Mouse (Mus musculus): ENCODE measurements around the gene Slit2. TPM values are rescaled to one million over a fixed set of nuclear protein-coding genes. Genes with fewer than 3 reads are reported as not detected.

The Slit2 gene
- polyA plus RNA-seq, 1 experiment = 328 TPM

DNA sequence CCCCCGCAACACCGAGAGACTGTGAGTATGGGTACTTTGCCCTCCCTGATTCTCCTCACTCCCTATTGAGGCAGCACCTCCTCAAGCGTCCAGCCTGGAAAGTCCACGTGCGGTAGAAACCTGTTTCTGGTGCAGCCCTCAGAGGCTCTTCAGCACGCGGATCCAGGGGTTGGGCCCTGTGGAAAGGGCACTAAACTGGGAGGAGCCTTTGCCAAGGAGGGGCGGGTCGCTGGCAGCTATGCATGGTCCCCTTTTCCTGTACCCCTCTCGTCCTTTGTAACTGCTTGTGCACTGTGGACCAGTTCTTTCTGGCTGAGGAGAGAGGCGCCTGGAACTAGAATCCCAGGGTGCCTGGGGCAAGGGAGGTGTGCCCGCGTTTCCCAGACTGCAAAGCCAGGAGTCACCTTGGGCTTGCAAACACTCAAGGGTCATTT, 2.3 kb downstream of the Slit2 start:
- Histone ChIP-seq H3K27ac (ENCODE audit: insufficient read depth, low read length) (no peak overlapping the region), H3K4me1 (ENCODE audit: control insufficient read depth, insufficient read depth, low read length) (no peaks in the 10 kb centered on the region), H3K4me3 (ENCODE audit: insufficient read depth, low read length) (peak overlapping the region; percentile 74)
- peak; percentile 34; the same call in 1 of the 2 replicates for TF ChIP-seq POLR2A (IDR thresholded peaks at IDR 0.05; ENCODE audit: low read depth, low read length)
- no peak for TF ChIP-seq CTCF (IDR thresholded peaks at IDR 0.05; ENCODE audit: borderline replicate concordance, insufficient read depth, low read length)

DNA sequence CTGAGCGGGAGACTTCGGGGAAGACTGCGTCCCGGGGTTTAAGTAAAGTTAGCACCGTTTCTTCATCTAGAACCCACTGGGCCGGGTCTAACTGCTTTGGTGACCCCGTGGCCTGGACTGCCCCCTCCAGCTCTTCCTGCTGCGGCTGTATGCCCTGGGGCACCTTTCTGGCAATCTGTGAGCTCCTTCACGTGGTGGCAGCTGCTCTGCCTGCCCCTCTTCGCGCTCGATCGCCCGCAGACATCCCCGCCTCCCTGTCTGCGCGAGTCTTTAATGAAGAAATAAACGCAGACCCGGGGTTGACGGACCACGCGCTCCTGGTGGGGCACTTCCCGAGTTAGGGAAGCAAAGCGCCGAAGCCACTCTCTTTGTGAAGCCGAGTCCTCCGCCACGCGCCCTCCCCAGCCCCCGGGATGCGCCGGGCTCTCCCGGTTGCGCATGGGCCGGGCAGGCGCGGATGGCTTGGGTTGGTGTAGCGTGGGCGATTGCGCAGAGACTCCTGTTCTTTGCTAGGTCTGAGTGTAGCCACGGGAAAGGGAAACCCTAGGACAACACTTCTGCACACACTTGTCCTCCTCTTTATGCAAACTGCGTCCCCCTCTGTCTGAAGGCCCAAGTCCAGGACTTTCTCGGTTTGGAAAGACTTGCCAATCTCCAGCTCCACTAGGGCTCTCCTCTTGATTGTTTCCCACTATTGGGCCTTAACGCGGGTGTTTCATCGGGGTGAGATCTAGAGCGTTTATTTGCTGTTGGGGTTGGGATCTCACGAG, 3.1 kb downstream of the Slit2 start:
- H3K27ac ChIP-seq (ENCODE audit: insufficient read depth, low read length) = no peak overlapping the region
- no peaks in the 10 kb centered on the region for H3K4me1 ChIP-seq (ENCODE audit: control insufficient read depth, insufficient read depth, low read length)
- no peak for TF ChIP-seq CTCF (IDR thresholded peaks at IDR 0.05; ENCODE audit: borderline replicate concordance, insufficient read depth, low read length)
- TF ChIP-seq POLR2A (IDR thresholded peaks at IDR 0.05; ENCODE audit: low read depth, low read length) = no peak
- H3K4me3 ChIP-seq (ENCODE audit: insufficient read depth, low read length) = peak overlapping the region; percentile 74

DNA sequence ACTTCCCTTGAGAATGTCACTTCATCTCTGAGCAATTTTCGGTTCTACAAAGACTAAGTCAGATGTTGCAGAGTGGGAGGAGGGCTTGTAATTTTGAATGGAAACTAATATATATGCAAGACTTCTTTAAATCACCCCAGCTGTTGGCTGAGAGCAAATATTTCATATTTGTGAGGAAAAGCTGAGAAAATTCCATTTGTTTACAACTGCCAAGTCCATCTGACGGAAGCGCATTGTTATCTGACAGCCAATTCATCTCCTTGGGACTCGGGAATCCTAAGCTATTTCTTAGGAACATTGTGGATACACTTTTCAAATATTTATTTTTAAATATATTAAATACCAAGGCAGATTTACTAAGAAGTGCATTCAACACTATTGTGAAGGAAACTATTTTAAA, 8.0 kb downstream of the Slit2 start:
- no peak for TF ChIP-seq CTCF (IDR thresholded peaks at IDR 0.05; ENCODE audit: borderline replicate concordance, insufficient read depth, low read length)
- TF ChIP-seq POLR2A (IDR thresholded peaks at IDR 0.05; ENCODE audit: low read depth, low read length) = no peak
- H3K27ac ChIP-seq (ENCODE audit: insufficient read depth, low read length) = no peak overlapping the region

DNA sequence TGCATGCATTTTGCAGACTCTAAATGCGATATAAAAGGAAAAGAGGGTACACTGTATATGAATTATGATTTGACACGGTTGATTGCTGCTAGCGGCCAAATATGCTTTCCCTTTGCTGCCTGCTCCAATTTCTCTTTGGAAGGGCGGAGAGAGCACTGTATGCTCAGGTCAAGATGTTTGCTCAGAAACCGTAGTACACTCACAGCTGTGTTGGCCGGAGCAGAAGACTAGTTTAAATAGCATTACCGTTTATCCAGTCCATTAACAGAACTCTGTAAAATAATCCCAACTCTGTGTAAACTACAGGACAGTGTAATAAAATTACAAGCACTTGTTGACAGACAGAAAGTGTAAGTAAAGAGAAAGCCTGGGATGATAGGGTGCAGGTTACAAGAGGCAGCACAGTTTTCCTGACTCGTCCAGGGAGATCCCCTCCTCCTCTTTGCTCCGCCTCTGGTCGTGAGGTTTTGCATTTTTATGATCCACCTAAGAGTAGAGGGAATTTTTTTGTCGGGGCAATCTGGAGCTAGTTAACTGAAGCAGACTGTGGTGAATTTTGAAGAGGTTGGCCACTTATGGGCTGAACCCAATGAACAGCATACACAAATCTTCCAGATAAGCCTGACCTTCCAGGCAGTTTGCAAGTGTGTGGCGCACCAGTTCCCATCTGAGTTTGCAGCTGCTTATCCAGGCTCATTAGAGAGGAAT, 20.9 kb downstream of the Slit2 start:
- peaks cover 4% of the 10 kb centered on the region; the same call in 1 of the 2 replicates for H3K4me1 ChIP-seq (ENCODE audit: control insufficient read depth, insufficient read depth, low read length)
- H3K4me3 ChIP-seq (ENCODE audit: insufficient read depth, low read length) = no peak overlapping the region
- peak overlapping the region; percentile 64 for H3K27ac ChIP-seq (ENCODE audit: insufficient read depth, low read length)
- TF ChIP-seq POLR2A (IDR thresholded peaks at IDR 0.05; ENCODE audit: low read depth, low read length) (no peak), CTCF (IDR thresholded peaks at IDR 0.05; ENCODE audit: borderline replicate concordance, insufficient read depth, low read length) (no peak)

More for the DNA sequence above, 8.0 kb downstream of the Slit2 start:
- no peak overlapping the region for H3K4me3 ChIP-seq (ENCODE audit: insufficient read depth, low read length)
- no peaks in the 10 kb centered on the region for H3K4me1 ChIP-seq (ENCODE audit: control insufficient read depth, insufficient read depth, low read length)

DNA sequence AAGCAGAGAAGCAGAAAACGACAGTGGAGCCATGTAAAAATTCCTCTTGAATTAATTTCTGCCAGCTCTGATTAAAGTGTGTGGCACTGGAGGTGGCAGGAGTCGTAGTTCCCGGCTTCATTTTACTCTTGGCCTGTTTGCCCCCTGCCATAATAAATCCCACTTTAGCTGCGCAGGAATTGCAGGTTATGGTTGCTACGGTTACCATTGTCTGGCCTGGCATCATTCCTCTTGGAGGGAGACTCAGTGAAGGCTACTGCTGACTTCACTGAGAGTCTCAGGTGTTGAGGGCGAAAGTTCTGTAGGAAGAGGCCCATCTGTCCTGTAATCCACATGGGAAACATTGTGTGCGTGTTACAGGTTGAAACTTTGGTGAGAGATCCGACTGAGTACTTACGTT, 22.6 kb downstream of the Slit2 start:
- H3K27ac ChIP-seq (ENCODE audit: insufficient read depth, low read length) = no peak overlapping the region
- no peaks in the 10 kb centered on the region for H3K4me1 ChIP-seq (ENCODE audit: control insufficient read depth, insufficient read depth, low read length)
- H3K4me3 ChIP-seq (ENCODE audit: insufficient read depth, low read length) = no peak overlapping the region
- TF ChIP-seq POLR2A (IDR thresholded peaks at IDR 0.05; ENCODE audit: low read depth, low read length) (no peak), CTCF (IDR thresholded peaks at IDR 0.05; ENCODE audit: borderline replicate concordance, insufficient read depth, low read length) (no peak)

DNA sequence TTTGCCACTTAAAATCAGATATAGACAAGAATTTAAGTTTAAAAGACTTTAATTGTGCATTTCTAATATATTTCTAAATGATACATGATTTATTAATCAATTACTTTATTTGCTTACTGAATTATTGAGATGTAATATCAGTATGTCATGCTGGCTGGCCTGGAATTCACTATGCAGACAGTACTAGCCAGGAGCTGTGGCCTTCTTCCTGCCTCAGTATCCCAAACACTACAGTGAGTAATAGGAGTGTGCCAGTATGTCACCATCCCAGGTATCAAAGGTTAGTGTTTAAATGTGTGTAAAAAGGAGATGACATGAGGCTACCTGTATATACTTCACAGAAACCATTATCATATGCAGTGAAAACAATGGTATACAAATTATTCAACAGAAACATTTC, 23.1 kb downstream of the Slit2 start:
- H3K4me1 ChIP-seq (ENCODE audit: control insufficient read depth, insufficient read depth, low read length) = no peaks in the 10 kb centered on the region
- no peak overlapping the region for H3K27ac ChIP-seq (ENCODE audit: insufficient read depth, low read length)
- TF ChIP-seq POLR2A (IDR thresholded peaks at IDR 0.05; ENCODE audit: low read depth, low read length) (no peak), CTCF (IDR thresholded peaks at IDR 0.05; ENCODE audit: borderline replicate concordance, insufficient read depth, low read length) (no peak)
- no peak overlapping the region for H3K4me3 ChIP-seq (ENCODE audit: insufficient read depth, low read length)

DNA sequence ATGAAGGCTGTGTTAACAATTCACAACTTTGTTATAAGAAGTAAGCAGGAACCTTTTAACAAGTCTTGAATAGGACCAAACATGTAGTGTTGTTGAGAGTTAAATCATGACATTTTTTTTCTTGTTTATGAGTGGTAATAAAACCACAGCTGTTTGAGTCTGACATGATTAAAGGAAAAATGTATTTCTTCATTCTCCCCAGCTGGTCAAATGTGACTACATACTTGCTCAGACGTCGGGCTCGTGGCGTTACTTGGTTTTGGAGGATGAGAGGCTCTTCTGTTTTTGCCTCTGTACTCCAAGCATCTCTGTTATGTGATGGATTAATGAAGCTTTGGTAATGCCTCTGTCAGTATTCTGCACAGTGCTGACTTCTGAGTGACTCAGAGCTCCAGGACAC, 40.5 kb downstream of the Slit2 start:
- Histone ChIP-seq H3K4me3 (ENCODE audit: insufficient read depth, low read length) (no peak overlapping the region), H3K27ac (ENCODE audit: insufficient read depth, low read length) (no peak overlapping the region), H3K4me1 (ENCODE audit: control insufficient read depth, insufficient read depth, low read length) (no peaks in the 10 kb centered on the region)
- TF ChIP-seq POLR2A (IDR thresholded peaks at IDR 0.05; ENCODE audit: low read depth, low read length) (no peak), CTCF (IDR thresholded peaks at IDR 0.05; ENCODE audit: borderline replicate concordance, insufficient read depth, low read length) (no peak)

DNA sequence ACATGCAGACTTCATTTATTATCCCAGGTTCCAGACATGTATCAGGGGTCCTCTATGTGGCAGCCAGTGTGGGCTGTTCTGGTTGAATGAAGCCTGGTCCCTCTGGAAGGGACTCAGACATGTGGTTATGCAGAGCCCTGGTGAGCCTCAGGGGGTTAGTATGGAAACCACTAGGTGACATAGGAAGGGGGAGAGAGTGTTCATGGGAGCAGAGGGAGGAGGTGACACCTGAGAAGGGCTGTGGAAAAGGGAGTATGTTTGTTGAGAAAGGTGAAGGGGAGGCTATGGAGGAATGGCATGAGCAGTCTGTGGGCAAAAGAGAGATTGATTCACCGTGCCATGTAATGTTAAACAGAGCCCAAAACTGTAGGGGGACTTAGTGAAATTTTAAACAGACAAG, 51.9 kb downstream of the Slit2 start:
- TF ChIP-seq CTCF (IDR thresholded peaks at IDR 0.05; ENCODE audit: borderline replicate concordance, insufficient read depth, low read length) (no peak), POLR2A (IDR thresholded peaks at IDR 0.05; ENCODE audit: low read depth, low read length) (no peak)
- Histone ChIP-seq H3K27ac (ENCODE audit: insufficient read depth, low read length) (no peak overlapping the region), H3K4me3 (ENCODE audit: insufficient read depth, low read length) (no peak overlapping the region)

DNA sequence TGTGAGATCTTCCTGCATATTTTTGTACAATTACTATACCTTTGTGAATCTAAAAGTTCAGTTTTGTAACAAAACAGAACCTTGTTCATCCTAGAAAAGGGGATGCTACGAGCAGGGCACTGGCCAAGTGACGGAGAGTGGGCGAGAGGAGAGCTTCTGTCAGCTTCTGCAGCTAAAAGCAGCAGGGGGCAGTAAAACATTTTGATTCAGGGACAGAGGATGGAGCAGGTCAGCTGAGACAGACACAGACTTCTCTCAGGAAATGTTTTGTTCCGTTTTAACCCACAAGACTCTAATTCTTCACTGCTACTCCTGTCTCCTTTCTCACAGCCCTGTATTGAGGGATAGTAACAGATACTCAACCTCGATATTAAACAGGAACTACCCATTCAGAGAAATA, 55.1 kb downstream of the Slit2 start:
- H3K27ac ChIP-seq (ENCODE audit: insufficient read depth, low read length) = no peak overlapping the region
- TF ChIP-seq POLR2A (IDR thresholded peaks at IDR 0.05; ENCODE audit: low read depth, low read length) = no peak
- TF ChIP-seq CTCF (IDR thresholded peaks at IDR 0.05; ENCODE audit: borderline replicate concordance, insufficient read depth, low read length) = peak; percentile 19; the same call in 1 of the 2 replicates
- no peaks in the 10 kb centered on the region for H3K4me1 ChIP-seq (ENCODE audit: control insufficient read depth, insufficient read depth, low read length)
- no peak overlapping the region for H3K4me3 ChIP-seq (ENCODE audit: insufficient read depth, low read length)

More for the DNA sequence above, 51.9 kb downstream of the Slit2 start:
- H3K4me1 ChIP-seq (ENCODE audit: control insufficient read depth, insufficient read depth, low read length) = 0 out of 2 replicates have a peak, but pooled peaks cover 2% of the 10 kb centered on the region
